Mouse (Mus musculus) lung, adult 2 months (tissue): ENCODE data around the gene Eya2.

Experiments used
- CTCF ChIP-seq: fragments of 200-500 bp; IDR thresholded peaks from 2 replicates; pipeline ENCODE4 v1.5.1; 2011; ENCODE audit warnings: mild to moderate bottlenecking, low read length, control low read depth; ENCODE audit not compliant: insufficient read depth
- POLR2A ChIP-seq: fragments of 200-500 bp; IDR thresholded peaks from 2 replicates; pipeline ENCODE4 v1.6.1; 2011; ENCODE audit warnings: low read depth, mild to moderate bottlenecking, control low read depth, low read length, borderline replicate concordance; ENCODE audit errors: extremely low read depth

DNA sequence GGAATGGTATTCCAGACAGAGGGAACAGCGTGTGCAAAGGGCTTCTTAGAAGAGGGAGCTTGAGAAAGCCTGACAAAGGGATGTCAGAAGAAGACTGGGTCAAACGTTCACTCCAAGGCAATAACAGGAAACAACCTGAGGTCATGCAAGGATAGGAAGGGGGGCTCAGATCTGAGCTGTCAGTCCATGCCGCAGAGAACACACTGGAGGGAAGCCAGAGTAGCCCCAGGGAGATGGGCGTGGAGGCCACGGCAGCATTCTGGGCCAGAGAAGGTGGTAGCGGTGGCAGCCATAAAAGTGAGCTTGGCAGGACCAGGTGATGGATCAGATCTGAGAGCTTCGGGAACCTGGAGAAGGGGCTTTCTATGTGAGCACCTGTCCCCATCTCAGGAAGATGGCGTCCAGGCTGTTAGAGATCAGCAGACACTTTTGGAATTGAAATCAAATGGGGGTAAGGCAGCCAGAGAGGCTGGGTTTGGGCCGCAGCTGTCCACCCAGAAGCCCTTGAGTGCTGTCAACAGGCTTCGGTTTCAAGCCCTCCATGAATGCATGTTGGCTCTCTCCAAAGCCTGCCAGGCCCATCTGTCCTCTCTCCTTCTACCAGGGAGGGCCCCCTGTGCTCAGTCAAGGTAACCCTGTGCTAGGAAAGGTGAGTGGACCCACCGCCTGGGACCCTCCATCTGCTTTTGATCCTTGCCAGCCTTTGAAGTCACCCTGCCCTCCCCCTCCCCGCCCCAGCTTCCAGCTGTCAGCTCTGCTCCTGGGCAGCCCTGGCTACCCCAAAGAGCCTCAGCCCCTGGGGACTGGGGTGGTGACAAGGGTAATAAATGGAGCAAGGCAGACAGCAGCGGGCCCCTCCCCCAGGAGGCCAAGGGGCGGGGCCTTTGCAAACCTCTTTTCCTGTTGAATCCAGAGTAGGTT is 58.4 kb downstream of the Eya2 start:
- TF ChIP-seq POLR2A (no peak), CTCF (no peak)
